Mouse (Mus musculus): Measurements from ENCODE around the gene Prr22. TPM values are rescaled to one million over a fixed set of nuclear protein-coding genes. Genes with fewer than 3 reads are reported as not detected.
A peak's percentile ranks its signal among the peaks of the same experiment; 100 is the strongest.

The Prr22 gene
- polyA plus RNA-seq, 1 experiment from 2014 or later: 1.5 TPM

- Histone ChIP-seq H3K4me1 (peaks cover 44% of the 10 kb centered on the region), H3K27me3 (ENCODE audit: low read depth, poor library complexity, severe bottlenecking) (peaks cover 28% of the 10 kb centered on the region), H3K4me3 (peak overlapping the region; percentile 85), H3K27ac (replicated peaks) (peak overlapping the region; percentile 97), H3K9me3 (replicated peaks) (no peaks in the 10 kb centered on the region), H3K36me3 (peaks cover 25% of the 10 kb centered on the region)
- DNase-seq (ENCODE audit: low spot score): no peak
- WGBS: 75% methylated on average over 8 of the region's 8 CpGs
Measured at GRCm38 (mm10) chr17:56763741-56764250, 6.3 kb upstream of the Prr22 start.

- peak within 1 kb of the TSS; percentile 85 for H3K4me3 ChIP-seq
- H3K36me3 ChIP-seq: peaks cover 34% of the 10 kb centered on the region
- H3K27me3 ChIP-seq (ENCODE audit: low read depth, poor library complexity, severe bottlenecking): peaks cover 19% of the 10 kb centered on the region
- peak; percentile 91 for DNase-seq (ENCODE audit: low spot score)
- H3K9me3 ChIP-seq (replicated peaks): no peaks in the 10 kb centered on the region
- 3% methylated on average over 58 of the region's 58 CpGs for WGBS
- H3K4me1 ChIP-seq: peaks cover 38% of the 10 kb centered on the region
- H3K27ac ChIP-seq (replicated peaks): peak within 1 kb of the TSS; percentile 97
Measured at GRCm38 (mm10) chr17:56764474-56765354, 5.3 kb upstream of the Prr22 start, which contains the start of gene Dus3l. Dus3l (plus strand) TSS chr17:56764757.

DNA sequence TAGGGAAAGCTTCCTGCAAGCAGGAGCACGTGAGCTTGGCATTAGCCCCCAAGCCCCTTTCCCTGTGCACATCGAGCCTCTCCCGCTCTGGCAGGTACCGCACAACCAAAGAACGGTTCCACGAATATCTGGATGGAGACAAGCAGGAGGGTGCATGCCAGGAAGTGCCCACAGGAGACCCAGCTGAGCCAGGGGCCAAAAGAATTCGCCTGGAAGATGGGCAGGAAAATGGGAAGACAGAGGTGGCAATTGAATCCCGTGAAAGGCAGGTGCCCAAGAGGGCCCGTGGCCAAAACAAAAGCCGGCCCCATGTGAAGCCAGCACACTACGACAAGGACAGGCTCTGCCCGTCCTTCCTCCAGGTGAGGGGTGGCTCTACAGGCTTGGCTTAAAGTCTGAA, 4.6 kb upstream of the Prr22 start:
- WGBS: 53% methylated on average over 12 of the region's 12 CpGs
- no peak for DNase-seq (ENCODE audit: low spot score)
- H3K27me3 ChIP-seq (ENCODE audit: low read depth, poor library complexity, severe bottlenecking): peaks cover 11% of the 10 kb centered on the region
- H3K9me3 ChIP-seq (replicated peaks): no peaks in the 10 kb centered on the region
- peaks cover 42% of the 10 kb centered on the region for H3K36me3 ChIP-seq
- peaks cover 38% of the 10 kb centered on the region for H3K4me1 ChIP-seq
- H3K27ac ChIP-seq (replicated peaks): peak overlapping the region; percentile 97
- peak overlapping the region; percentile 85 for H3K4me3 ChIP-seq

DNA sequence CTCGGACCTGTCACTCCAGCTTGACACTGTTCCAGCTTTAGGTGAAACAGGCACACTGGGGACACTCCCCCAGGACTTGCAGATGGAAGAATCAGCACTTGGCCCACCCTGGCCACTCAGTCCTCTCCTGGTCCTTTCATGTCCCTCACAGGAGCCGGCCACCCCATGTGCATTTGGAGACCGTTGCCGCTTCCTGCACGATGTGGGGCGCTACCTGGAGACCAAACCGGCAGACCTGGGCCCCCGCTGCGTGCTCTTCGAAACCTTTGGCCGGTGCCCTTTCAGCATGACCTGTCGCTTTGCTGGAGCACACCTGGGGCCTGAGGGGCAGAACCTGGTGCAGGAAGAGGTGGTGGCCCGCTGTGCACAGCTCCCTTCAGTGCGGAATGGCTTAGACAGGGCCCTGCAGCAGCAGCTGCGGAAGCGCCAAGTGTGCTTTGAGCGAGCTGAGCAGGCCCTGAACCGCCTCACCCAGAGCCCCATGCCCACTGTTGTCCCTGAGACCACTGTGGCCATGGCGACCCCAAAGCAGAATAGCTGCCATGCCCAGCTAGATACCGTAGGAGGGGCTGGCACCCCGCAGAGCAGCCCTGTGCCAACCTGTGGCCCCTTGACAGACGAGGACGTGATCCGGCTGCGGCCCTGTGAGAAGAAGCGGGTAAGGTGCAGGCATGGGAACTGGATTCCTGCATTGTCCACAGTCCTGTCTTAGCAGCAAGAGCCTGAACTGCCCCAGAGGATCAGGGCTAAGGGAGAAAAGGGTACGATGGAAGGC, 3.2 kb upstream of the Prr22 start:
- DNase-seq (ENCODE audit: low spot score): no peak
- H3K27me3 ChIP-seq (ENCODE audit: low read depth, poor library complexity, severe bottlenecking): no peaks in the 10 kb centered on the region
- H3K4me1 ChIP-seq: peaks cover 28% of the 10 kb centered on the region
- H3K4me3 ChIP-seq: no peak overlapping the region
- WGBS: 94% methylated on average over 27 of the region's 27 CpGs
- H3K27ac ChIP-seq (replicated peaks): no peak overlapping the region
- H3K36me3 ChIP-seq: peaks cover 55% of the 10 kb centered on the region
- no peaks in the 10 kb centered on the region for H3K9me3 ChIP-seq (replicated peaks)

- 95% methylated on average over 29 of the region's 29 CpGs for WGBS
Measured at GRCm38 (mm10) chr17:56767531-56768135, 2.4 kb upstream of the Prr22 start.

GRCm38 (mm10) chr17:56768941-56769340, 1.1 kb upstream of the Prr22 start:
- no peaks in the 10 kb centered on the region for H3K27me3 ChIP-seq (ENCODE audit: low read depth, poor library complexity, severe bottlenecking)
- DNase-seq (ENCODE audit: low spot score): no peak
- peaks cover 12% of the 10 kb centered on the region for H3K4me1 ChIP-seq
- no peaks in the 10 kb centered on the region for H3K9me3 ChIP-seq (replicated peaks)
- 92% methylated on average over 11 of the region's 11 CpGs for WGBS
- H3K36me3 ChIP-seq: peaks cover 58% of the 10 kb centered on the region
- H3K4me3 ChIP-seq: no peak overlapping the region
- H3K27ac ChIP-seq (replicated peaks): no peak overlapping the region

More at GRCm38 (mm10) chr17:56767531-56768135, 2.4 kb upstream of the Prr22 start:
- H3K27ac ChIP-seq (replicated peaks): no peak overlapping the region
- H3K36me3 ChIP-seq: peaks cover 58% of the 10 kb centered on the region
- H3K4me3 ChIP-seq: no peak overlapping the region
- no peak for DNase-seq (ENCODE audit: low spot score)
- H3K27me3 ChIP-seq (ENCODE audit: low read depth, poor library complexity, severe bottlenecking): no peaks in the 10 kb centered on the region
- H3K9me3 ChIP-seq (replicated peaks): no peaks in the 10 kb centered on the region
- H3K4me1 ChIP-seq: peaks cover 20% of the 10 kb centered on the region

GRCm38 (mm10) chr17:56777568-56777967, 7.5 kb downstream of the Prr22 start:
- Histone ChIP-seq H3K4me1 (peaks cover 19% of the 10 kb centered on the region), H3K9me3 (replicated peaks) (peaks cover 8% of the 10 kb centered on the region), H3K27me3 (ENCODE audit: low read depth, poor library complexity, severe bottlenecking) (no peaks in the 10 kb centered on the region), H3K4me3 (no peak overlapping the region), H3K36me3 (peaks cover 51% of the 10 kb centered on the region), H3K27ac (replicated peaks) (no peak overlapping the region)
- no peak for DNase-seq (ENCODE audit: low spot score)
- 89% methylated on average over 11 of the region's 11 CpGs for WGBS

GRCm38 (mm10) chr17:56778779-56779362, 8.8 kb downstream of the Prr22 start:
- Histone ChIP-seq H3K36me3 (peaks cover 63% of the 10 kb centered on the region), H3K9me3 (replicated peaks) (peaks cover 8% of the 10 kb centered on the region), H3K27me3 (ENCODE audit: low read depth, poor library complexity, severe bottlenecking) (no peaks in the 10 kb centered on the region), H3K4me1 (peaks cover 19% of the 10 kb centered on the region), H3K4me3 (no peak overlapping the region), H3K27ac (replicated peaks) (peak overlapping the region; percentile 61)
- DNase-seq (ENCODE audit: low spot score): peak; percentile 40
- 54% methylated on average over 3 of the region's 3 CpGs for WGBS

DNA sequence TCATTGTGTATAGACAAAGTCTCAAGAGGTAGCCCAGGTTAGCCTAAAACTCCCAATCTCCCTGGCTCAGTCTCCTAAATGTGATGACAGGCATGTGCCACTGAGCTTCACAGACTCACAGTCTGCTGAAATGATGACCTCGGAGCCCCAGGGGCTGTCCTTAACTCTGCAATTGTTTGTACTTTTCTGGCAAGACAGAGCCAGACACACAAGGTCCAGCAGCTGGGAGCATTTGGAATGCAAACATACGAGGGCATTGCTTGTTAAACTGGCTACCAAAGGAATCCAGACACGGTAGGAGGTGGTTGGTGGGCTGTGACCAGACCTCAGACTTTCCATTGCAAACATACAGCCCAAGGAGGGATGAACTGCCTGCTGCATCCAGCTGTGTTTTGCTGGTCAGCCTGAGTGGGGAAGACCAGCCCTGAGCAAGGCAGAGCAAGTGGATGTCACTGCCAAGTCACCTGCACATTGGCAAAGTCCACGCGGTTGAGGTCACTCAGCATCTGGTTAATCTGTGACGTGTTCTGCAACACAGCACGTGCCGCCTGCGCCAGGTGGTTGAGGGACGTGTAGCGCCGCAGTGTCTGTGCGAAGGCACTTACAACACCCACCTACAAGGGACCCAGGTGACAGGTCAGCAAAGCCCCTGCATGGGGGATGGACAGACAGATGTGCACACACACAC, 10.4 kb downstream of the Prr22 start:
- Histone ChIP-seq H3K27me3 (ENCODE audit: low read depth, poor library complexity, severe bottlenecking) (no peaks in the 10 kb centered on the region), H3K4me3 (no peak overlapping the region), H3K36me3 (peaks cover 71% of the 10 kb centered on the region), H3K27ac (replicated peaks) (no peak overlapping the region), H3K9me3 (replicated peaks) (peaks cover 8% of the 10 kb centered on the region), H3K4me1 (peaks cover 19% of the 10 kb centered on the region)
- 82% methylated on average over 13 of the region's 13 CpGs for WGBS
- DNase-seq (ENCODE audit: low spot score): no peak

- WGBS: 80% methylated on average over 3 of the region's 3 CpGs
- H3K27ac ChIP-seq (replicated peaks): no peak overlapping the region
- no peak for DNase-seq (ENCODE audit: low spot score)
Measured at GRCm38 (mm10) chr17:56788886-56789285, 18.8 kb downstream of the Prr22 start.

GRCm38 (mm10) chr17:56789286-56789685, 19.2 kb downstream of the Prr22 start:
- H3K27me3 ChIP-seq (ENCODE audit: low read depth, poor library complexity, severe bottlenecking): no peaks in the 10 kb centered on the region
- H3K4me1 ChIP-seq: no peaks in the 10 kb centered on the region
- peaks cover 13% of the 10 kb centered on the region for H3K36me3 ChIP-seq
- WGBS: 92% methylated on average over 6 of the region's 6 CpGs
- DNase-seq (ENCODE audit: low spot score): no peak
- H3K4me3 ChIP-seq: no peak overlapping the region
- H3K27ac ChIP-seq (replicated peaks): no peak overlapping the region
- H3K9me3 ChIP-seq (replicated peaks): no peaks in the 10 kb centered on the region

More at GRCm38 (mm10) chr17:56788886-56789285, 18.8 kb downstream of the Prr22 start:
- Histone ChIP-seq H3K9me3 (replicated peaks) (no peaks in the 10 kb centered on the region), H3K4me1 (no peaks in the 10 kb centered on the region), H3K27me3 (ENCODE audit: low read depth, poor library complexity, severe bottlenecking) (no peaks in the 10 kb centered on the region), H3K36me3 (peaks cover 16% of the 10 kb centered on the region), H3K4me3 (no peak overlapping the region)
